Mouse (Mus musculus) C2C12 (cell line): Measurements from ENCODE around the gene Sun5. TPM values are rescaled to one million over a fixed set of nuclear protein-coding genes. Genes with fewer than 3 reads are reported as not detected.
"Not testable (repeated sequence)": the region's sequence is repeated elsewhere in the genome, so short reads cannot be mapped to it uniquely, and the experiment has no call there.

ENCODE experiments used
- H3K27me3 ChIP-seq: one replicate; pipeline ENCODE4 v1.6.1; 2011; ENCODE audit not compliant: control insufficient read depth, insufficient read depth, insufficient read length
- H3K36me3 ChIP-seq: one replicate; pipeline ENCODE4 v1.6.1; 2011; ENCODE audit not compliant: control insufficient read depth, insufficient read depth
- H3K4me3 ChIP-seq: one replicate; pipeline ENCODE4 v1.5.1; 2011; ENCODE audit warnings: mild to moderate bottlenecking, control low read depth; ENCODE audit not compliant: poor library complexity, insufficient read depth, severe bottlenecking
- H3K79me2 ChIP-seq: one replicate; pipeline ENCODE4 v1.6.1; 2011; ENCODE audit not compliant: control insufficient read depth, insufficient read depth
- H3K79me3 ChIP-seq: one replicate; pipeline ENCODE4 v1.6.1; 2011; ENCODE audit warnings: low read depth, control low read depth
- H3ac ChIP-seq: one replicate; pipeline ENCODE3; 2011; ENCODE audit warnings: low read depth; ENCODE audit not compliant: control insufficient read depth, insufficient read length
- CEBPB ChIP-seq: IDR thresholded peaks from one replicate; pipeline ENCODE4 v1.6.1; 2011; ENCODE audit warnings: low read depth, mild to moderate bottlenecking, control low read depth, moderate library complexity
- CTCF ChIP-seq: IDR thresholded peaks from one replicate; pipeline ENCODE4 v1.5.1; 2011; ENCODE audit not compliant: control insufficient read depth, insufficient read depth, insufficient read length
- FOSL1 ChIP-seq: IDR thresholded peaks from one replicate; pipeline ENCODE4 v1.8.0; 2011; ENCODE audit warnings: mild to moderate bottlenecking, low read length; ENCODE audit not compliant: poor library complexity, insufficient read depth, severe bottlenecking
- MAX ChIP-seq: IDR thresholded peaks from one replicate; pipeline ENCODE4 v1.6.1; 2011; ENCODE audit warnings: mild to moderate bottlenecking, control low read depth
- MYOD1 ChIP-seq: IDR thresholded peaks from one replicate; pipeline ENCODE4 v1.6.1; 2011; ENCODE audit warnings: low read depth; ENCODE audit not compliant: control insufficient read depth, insufficient read length
- MYOG ChIP-seq: IDR thresholded peaks from one replicate; pipeline ENCODE4 v1.6.1; 2011; ENCODE audit not compliant: control insufficient read depth, insufficient read length; ENCODE audit errors: extremely low read depth
- USF1 ChIP-seq: IDR thresholded peaks from one replicate; pipeline ENCODE4 v1.6.1; 2011; ENCODE audit warnings: low read depth, mild to moderate bottlenecking, control low read depth, moderate library complexity
- polyA plus RNA-seq: library from polyadenylated mRNA; unstranded; fragments of >200 nt; fragmentation: generic; extraction: Trizol; gene quantifications from one replicate; pipeline ENCODE4 v1.2.1, GENCODE M21; 2012; ENCODE audit warnings: missing spikeins

Sun5 gene
- polyA plus RNA-seq, 1 experiment = not detected

DNA sequence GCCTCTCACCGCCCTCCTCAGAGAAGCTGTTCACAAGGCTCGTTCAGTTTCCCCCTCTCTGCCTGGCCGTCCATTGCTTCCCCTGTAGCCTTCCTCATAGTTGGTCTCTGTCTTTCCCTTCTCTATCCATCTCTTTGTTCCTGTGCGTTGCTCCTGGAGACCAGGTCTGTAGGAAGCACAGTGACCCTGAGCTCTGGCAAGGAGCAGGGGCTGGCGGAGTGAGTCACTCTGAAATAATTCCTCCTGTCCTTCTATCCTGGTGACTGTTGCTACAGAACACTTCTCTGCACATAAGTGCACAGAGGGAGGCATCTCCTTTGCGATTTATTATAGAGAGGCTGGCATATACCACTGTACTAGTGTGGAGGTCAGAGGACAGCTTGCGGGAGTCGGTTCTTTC, 62.7 kb downstream of the Sun5 start:
- Histone ChIP-seq H3ac (no peak overlapping the region), H3K79me2 (no peaks in the 10 kb centered on the region), H3K36me3 (no peaks in the 10 kb centered on the region), H3K27me3 (peaks cover 21% of the 10 kb centered on the region), H3K79me3 (no peaks in the 10 kb centered on the region), H3K4me3 (no peak overlapping the region)
- TF ChIP-seq MYOD1 = no peak
- TF ChIP-seq USF1 = no peak
- TF ChIP-seq FOSL1 = no peak
- TF ChIP-seq CEBPB = no peak
- no peak for TF ChIP-seq CTCF
- no peak for TF ChIP-seq MAX
- no peak for TF ChIP-seq MYOG

DNA sequence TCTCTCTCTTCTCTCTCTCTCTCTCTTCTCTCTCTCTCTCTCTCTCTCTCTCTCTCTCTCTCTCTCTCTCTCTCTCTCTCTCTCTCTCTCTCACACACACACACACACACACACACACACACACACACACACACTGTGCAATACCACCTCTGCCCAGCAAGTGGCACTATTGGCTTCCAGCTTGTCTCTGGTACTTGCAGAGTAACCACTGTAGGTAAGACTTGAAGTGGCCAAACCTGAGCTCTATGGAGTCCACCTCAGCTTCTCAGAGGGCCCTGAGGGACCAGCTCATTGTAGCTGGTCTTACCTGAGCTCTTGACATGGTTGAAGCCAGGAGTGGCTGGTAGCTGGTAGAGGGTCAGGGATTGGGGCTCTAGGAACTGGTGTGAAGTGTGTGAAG, 63.4 kb downstream of the Sun5 start:
- H3ac ChIP-seq, H3K4me3 ChIP-seq, H3K79me2 ChIP-seq, H3K36me3 ChIP-seq, H3K79me3 ChIP-seq: not testable (repeated sequence)
- H3K27me3 ChIP-seq = peaks cover 14% of the 10 kb centered on the region

Other genes starting within 250 kb of the Sun5 start
- 26.7 TPM for gene Commd7, start 238.3 kb downstream of the Sun5 start, polyA plus RNA-seq
- gene Dnmt3b, start 221.6 kb downstream of the Sun5 start, polyA plus RNA-seq = 0.51 TPM
- not detected for gene Dnmt3c, start 174.4 kb downstream of the Sun5 start, polyA plus RNA-seq
- 62.0 TPM for gene Mapre1, start 129.8 kb downstream of the Sun5 start, polyA plus RNA-seq
- gene Efcab8, start 91.2 kb downstream of the Sun5 start, polyA plus RNA-seq = 0.01 TPM
- not detected for gene Bpifb2, start 4.0 kb upstream of the Sun5 start, polyA plus RNA-seq
- not detected for gene Bpifb6, start 29.3 kb upstream of the Sun5 start, polyA plus RNA-seq
- gene Bpifb3, start 47.1 kb upstream of the Sun5 start, polyA plus RNA-seq = not detected
- gene Bpifb4, start 67.1 kb upstream of the Sun5 start, polyA plus RNA-seq = 0.04 TPM
- not detected for gene Bpifa6, start 103.9 kb upstream of the Sun5 start, polyA plus RNA-seq
- gene Bpifa2, start 137.2 kb upstream of the Sun5 start, polyA plus RNA-seq = not detected